Mouse (Mus musculus) thymus, adult 2 months (tissue): ENCODE measurements at regions not wholly inside any gene's neighbourhood (a gene's known extent, or its start where the extent isn't known, plus 50 kb on each side); places are given as distances from the start of the nearest gene placed in this dataset.

Source experiments
- CTCF ChIP-seq: fragments of 200-500 bp; IDR thresholded peaks from 2 replicates; pipeline ENCODE4 v1.5.1; 2012; ENCODE audit warnings: mild to moderate bottlenecking, control low read depth, low read length, moderate library complexity, borderline replicate concordance; ENCODE audit not compliant: control insufficient read depth, poor library complexity, insufficient read depth; ENCODE audit errors: extremely low read depth
- POLR2A ChIP-seq: fragments of 200-500 bp; IDR thresholded peaks from 2 replicates; pipeline ENCODE4 v1.6.1; 2012; ENCODE audit warnings: mild to moderate bottlenecking, low read length, control low read depth, moderate library complexity; ENCODE audit not compliant: control insufficient read depth, poor library complexity, insufficient read depth; ENCODE audit errors: extremely low read depth

DNA sequence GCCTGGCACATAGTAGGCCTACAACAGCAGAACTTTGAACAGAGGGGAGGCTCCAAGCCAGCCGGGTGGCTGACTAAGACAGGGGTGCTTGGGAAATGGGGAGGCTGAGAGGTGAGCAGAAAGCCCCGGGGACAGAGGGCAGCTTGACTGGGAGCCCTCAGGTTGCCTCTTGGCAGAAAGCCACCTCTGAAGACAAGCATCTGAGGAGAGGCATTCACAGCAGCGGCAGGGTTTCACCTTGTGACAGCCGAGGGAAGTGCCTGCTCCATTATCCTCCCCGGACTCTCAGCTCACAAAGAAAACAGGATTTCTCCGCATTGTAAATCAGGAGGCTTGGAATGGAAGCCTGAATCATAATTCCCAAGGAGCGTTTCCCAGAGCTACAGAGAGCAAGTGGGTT lies 146.8 kb upstream of the Zmiz1 start:
- TF ChIP-seq CTCF (no peak), POLR2A (no peak)
